Mouse (Mus musculus) embryonic fibroblast, embryonic 13.5 days (primary cell): ENCODE data around the gene Dtl. TPM values are rescaled to one million over a fixed set of nuclear protein-coding genes. Genes with fewer than 3 reads are reported as not detected.

Experiments
- H3K27ac ChIP-seq: 2 replicates; pipeline ENCODE4 v1.5.1; 2012; ENCODE audit warnings: low read length, control low read depth, inconsistent platforms; ENCODE audit not compliant: insufficient read depth
- H3K4me1 ChIP-seq: 2 replicates; pipeline ENCODE4 v1.6.1; 2011; ENCODE audit warnings: low read length; ENCODE audit not compliant: control insufficient read depth, insufficient read depth
- H3K4me3 ChIP-seq: 2 replicates; pipeline ENCODE4 v1.5.1; 2011; ENCODE audit warnings: mild to moderate bottlenecking, control low read depth, low read length; ENCODE audit not compliant: insufficient read depth
- CTCF ChIP-seq: IDR thresholded peaks from 2 replicates; pipeline ENCODE4 v1.5.1; 2011; ENCODE audit warnings: mild to moderate bottlenecking, control low read depth, low read length, moderate library complexity, borderline replicate concordance; ENCODE audit not compliant: insufficient read depth
- POLR2A ChIP-seq: IDR thresholded peaks from 2 replicates; pipeline ENCODE4 v1.6.1; 2011; ENCODE audit warnings: low read depth, mild to moderate bottlenecking, control low read depth, low read length, moderate library complexity
- polyA plus RNA-seq: library from polyadenylated mRNA; stranded (reverse); fragments of >200 nt; gene quantifications from 2 replicates; pipeline ENCODE4 v1.2.4, GENCODE M21; 2011; ENCODE audit warnings: low read depth; ENCODE audit not compliant: missing spikeins, insufficient read length

Gene Dtl
- polyA plus RNA-seq, 1 experiment = 25.1 TPM

- Histone ChIP-seq H3K27ac (no peak overlapping the region), H3K4me1 (0 out of 2 replicates have a peak, but pooled peaks cover 4% of the 10 kb centered on the region), H3K4me3 (no peak overlapping the region)
- TF ChIP-seq CTCF (no peak), POLR2A (no peak)
These were observed 63.8 kb downstream of the Dtl start for GRCm38 (mm10) chr1:191511503-191511902.

DNA sequence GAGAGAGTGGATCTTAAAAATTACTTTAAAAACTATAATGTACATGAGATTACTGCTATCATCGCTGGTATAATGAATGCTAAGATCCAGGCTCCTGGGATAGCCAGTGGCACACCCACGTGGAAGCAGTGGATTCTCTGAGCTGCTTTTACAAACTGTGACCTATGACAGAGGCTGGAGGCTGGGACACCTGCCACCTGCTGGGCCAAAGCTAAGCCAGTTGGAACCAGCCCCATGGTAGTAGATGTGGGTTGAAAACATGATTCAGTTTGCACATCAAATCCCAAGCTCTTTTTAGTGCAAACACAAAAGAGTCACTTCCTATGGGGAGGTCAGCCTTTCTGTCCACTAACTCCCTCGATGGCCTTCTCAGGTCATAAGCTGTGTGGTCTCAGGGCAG lies 65.5 kb downstream of the Dtl start:
- TF ChIP-seq POLR2A = no peak
- no peak for TF ChIP-seq CTCF
- no peak overlapping the region for H3K4me3 ChIP-seq
- 0 out of 2 replicates have a peak, but pooled peaks cover 4% of the 10 kb centered on the region for H3K4me1 ChIP-seq
- no peak overlapping the region for H3K27ac ChIP-seq

DNA sequence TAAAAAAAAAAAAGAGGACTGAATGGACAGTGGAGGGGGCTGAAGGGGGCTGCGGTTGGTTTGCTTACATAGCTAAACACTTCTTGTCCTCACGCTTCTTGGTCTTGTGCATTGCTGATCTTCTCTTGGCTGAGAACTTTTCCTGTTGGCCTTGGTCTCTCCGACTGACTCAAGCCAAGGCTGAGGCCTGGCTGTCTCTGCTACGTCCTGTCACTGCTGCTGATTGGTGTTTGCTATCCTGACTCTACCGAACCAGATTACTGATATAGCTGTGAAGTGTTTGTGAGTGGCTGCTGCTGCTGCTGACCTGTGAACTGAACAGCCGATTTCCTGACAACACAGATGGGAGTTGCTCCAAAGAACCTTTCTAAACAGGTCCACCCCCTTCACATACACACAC lies 66.2 kb downstream of the Dtl start:
- Histone ChIP-seq H3K4me1 (0 out of 2 replicates have a peak, but pooled peaks cover 4% of the 10 kb centered on the region), H3K27ac (no peak overlapping the region), H3K4me3 (no peak overlapping the region)
- no peak for TF ChIP-seq POLR2A
- TF ChIP-seq CTCF = no peak

GRCm38 (mm10) chr1:191506791-191507190 lies 68.6 kb downstream of the Dtl start:
- TF ChIP-seq POLR2A (no peak), CTCF (no peak)
- Histone ChIP-seq H3K27ac (no peak overlapping the region), H3K4me3 (no peak overlapping the region), H3K4me1 (no peaks in the 10 kb centered on the region)

- no peak for TF ChIP-seq POLR2A
- no peak for TF ChIP-seq CTCF
- H3K4me3 ChIP-seq = no peak overlapping the region
- H3K4me1 ChIP-seq = no peaks in the 10 kb centered on the region
- no peak overlapping the region for H3K27ac ChIP-seq
These were observed 75.7 kb downstream of the Dtl start for GRCm38 (mm10) chr1:191499666-191500065.

DNA sequence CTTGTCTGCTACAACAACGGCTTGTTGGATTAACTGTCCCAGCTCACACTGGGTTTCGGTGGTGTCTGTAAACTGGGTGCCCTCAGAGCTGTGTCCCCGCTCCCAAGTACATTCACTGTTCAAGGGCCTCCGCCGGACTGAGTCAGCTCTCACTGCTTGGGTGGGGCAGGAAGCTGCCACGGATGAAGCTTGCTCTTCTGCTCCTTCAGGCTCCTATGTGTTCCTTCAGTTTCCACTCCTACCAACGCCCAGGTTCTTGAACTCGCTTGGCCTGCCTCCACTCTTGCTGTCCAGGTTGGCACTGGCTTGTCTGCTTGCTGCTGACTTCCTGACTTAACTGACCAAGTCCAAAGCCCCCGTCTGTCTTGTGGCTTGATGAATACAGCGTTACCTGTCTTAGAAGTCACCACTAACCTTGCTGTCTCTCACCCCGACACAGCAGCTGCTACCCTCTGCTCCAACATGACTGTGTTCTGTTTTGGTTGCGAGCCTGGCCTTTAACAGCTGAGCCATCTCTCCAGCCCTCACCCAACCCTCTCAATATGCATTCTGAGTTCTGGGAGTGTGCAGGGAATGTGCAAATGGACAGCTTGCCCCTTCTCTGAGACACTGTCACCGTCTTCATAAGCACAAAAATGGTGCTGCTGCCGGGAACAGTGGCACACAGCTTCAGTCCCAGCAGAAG lies 76.9 kb downstream of the Dtl start:
- H3K4me3 ChIP-seq = no peak overlapping the region
- no peak overlapping the region for H3K27ac ChIP-seq
- 0 out of 2 replicates have a peak, but pooled peaks cover 3% of the 10 kb centered on the region for H3K4me1 ChIP-seq
- TF ChIP-seq CTCF (no peak), POLR2A (no peak)

DNA sequence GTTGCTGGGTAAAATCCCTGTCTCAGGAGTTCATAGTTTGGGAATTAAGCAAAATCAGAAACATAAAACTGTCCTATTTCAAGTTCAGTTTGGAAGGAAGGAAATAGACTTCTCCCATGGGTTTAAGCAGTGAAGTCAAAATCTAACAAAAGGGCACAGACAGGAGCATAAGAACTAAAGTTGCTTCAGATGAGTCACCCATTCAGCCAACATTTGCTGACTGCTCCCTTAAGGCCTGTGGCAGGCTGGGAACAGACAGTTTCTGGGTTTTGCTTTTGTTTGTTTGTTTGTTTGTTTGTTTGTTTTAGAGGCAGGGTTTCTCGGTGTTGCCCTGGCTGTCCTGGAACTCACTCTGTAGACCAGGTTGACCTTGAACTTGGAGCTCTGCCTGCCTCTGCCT lies 78.7 kb downstream of the Dtl start:
- H3K27ac ChIP-seq = no peak overlapping the region
- TF ChIP-seq CTCF = no peak
- TF ChIP-seq POLR2A = no peak
- H3K4me3 ChIP-seq = no peak overlapping the region
- H3K4me1 ChIP-seq = 0 out of 2 replicates have a peak, but pooled peaks cover 3% of the 10 kb centered on the region

DNA sequence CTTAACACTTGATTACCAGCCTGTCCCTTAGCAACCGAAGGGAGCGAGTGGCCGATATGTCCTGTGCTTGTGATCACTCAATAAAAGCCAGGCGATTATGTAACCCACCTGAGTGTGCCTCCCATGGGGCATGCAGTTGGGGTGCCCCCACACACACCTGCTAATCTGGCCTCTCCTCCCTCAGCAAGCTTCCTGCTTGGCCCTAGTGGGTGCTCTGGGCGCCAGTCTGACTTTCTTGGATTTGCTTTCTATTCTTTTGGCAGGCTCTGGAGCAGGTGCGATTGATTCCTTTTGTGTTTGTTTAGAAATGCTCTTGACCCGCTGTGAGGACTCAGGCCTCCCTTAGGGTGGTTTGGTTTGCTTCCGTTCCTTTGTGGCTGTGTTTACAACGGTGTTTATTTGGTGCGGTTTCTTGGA lies 80.3 kb downstream of the Dtl start:
- TF ChIP-seq POLR2A (no peak), CTCF (no peak)
- H3K4me1 ChIP-seq = 0 out of 2 replicates have a peak, but pooled peaks cover 3% of the 10 kb centered on the region
- H3K27ac ChIP-seq = no peak overlapping the region
- H3K4me3 ChIP-seq = no peak overlapping the region

DNA sequence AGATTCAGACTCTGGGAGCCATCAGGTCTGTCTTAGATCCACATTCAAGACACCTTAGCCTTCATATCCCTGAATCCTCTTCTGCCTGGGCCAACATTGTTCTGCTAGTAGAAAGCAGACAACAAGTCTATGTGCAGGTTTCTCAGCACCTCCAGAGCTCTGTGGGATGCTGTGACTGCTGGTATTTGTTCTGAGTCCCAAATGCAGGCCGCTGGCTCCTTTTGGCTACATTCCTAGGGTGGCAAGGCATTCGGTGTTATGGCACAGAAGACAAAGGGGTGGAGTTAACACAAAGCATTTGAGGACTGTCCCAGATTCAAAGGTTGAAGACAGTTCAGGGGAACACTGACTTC lies 81.1 kb downstream of the Dtl start:
- Histone ChIP-seq H3K4me1 (0 out of 2 replicates have a peak, but pooled peaks cover 3% of the 10 kb centered on the region), H3K27ac (no peak overlapping the region), H3K4me3 (no peak overlapping the region)
- no peak for TF ChIP-seq CTCF

- Histone ChIP-seq H3K4me1 (0 out of 2 replicates have a peak, but pooled peaks cover 3% of the 10 kb centered on the region), H3K27ac (no peak overlapping the region), H3K4me3 (no peak overlapping the region)
- no peak for TF ChIP-seq CTCF
- TF ChIP-seq POLR2A = no peak
These were observed 81.7 kb downstream of the Dtl start for GRCm38 (mm10) chr1:191493476-191494302.
